Mouse (Mus musculus) left cerebral cortex, postnatal 25 days (tissue): Measurements from ENCODE around the gene Axdnd1. TPM values are rescaled to one million over a fixed set of nuclear protein-coding genes. Genes with fewer than 3 reads are reported as not detected.

Experiments
- DNase-seq, 2 experiments: peaks; one replicate each; pipeline ENCODE4 v3.0.0; 2022; ENCODE audit warnings: low spot score in 2 of 2, mixed read lengths in 1 of 2
- intact Hi-C: fragments of 180-260 bp; cut with DNase I; formaldehyde crosslinking; loops from one replicate; pipeline ENCODE4 v1.15.1; 2025
- total RNA-seq, 2 experiments: library from RNA; stranded (reverse); gene quantifications; 2 replicates each; pipeline ENCODE4 v1.2.3; 2021

Axdnd1 gene
- under 1 TPM; 0.48 to 0.64 TPM for total RNA-seq

GRCm38 (mm10) chr1:156420671-156421297 lies at the start of gene Axdnd1:
TSS of gene Axdnd1 (minus strand) at chr1:156421159.
- intact Hi-C loops = loop anchor here (2.0 kb wide), 1 partner anchor 54 kb away; the partner anchor contains the start of gene Soat1
- peak; percentile 83 to 87 for DNase-seq

- no peak for DNase-seq
- intact Hi-C loops = no loop called here
Measured at GRCm38 (mm10) chr1:156470557-156470956, 49.6 kb upstream of the Axdnd1 start.

- no peak for DNase-seq
- intact Hi-C loops = no loop called here
Measured at GRCm38 (mm10) chr1:156468576-156468975, 47.6 kb upstream of the Axdnd1 start.

GRCm38 (mm10) chr1:156467655-156468255 lies 46.8 kb upstream of the Axdnd1 start:
- intact Hi-C loops = no loop called here
- peak in 1 of 2 experiments; percentile 59 for DNase-seq

- no peak for DNase-seq
- intact Hi-C loops = no loop called here
Measured at GRCm38 (mm10) chr1:156464963-156465362, 44.0 kb upstream of the Axdnd1 start.

GRCm38 (mm10) chr1:156463981-156464853 lies 43.3 kb upstream of the Axdnd1 start:
- intact Hi-C loops = no loop called here
- DNase-seq = no peak

GRCm38 (mm10) chr1:156462273-156462991 lies 41.5 kb upstream of the Axdnd1 start:
- intact Hi-C loops = no loop called here
- no peak for DNase-seq

GRCm38 (mm10) chr1:156461036-156461435 lies 40.1 kb upstream of the Axdnd1 start:
- no peak for DNase-seq
- intact Hi-C loops = no loop called here

GRCm38 (mm10) chr1:156460216-156460615 lies 39.3 kb upstream of the Axdnd1 start:
- intact Hi-C loops = no loop called here
- DNase-seq = no peak

- no peak for DNase-seq
- intact Hi-C loops = no loop called here
Measured at GRCm38 (mm10) chr1:156459690-156460089, 38.7 kb upstream of the Axdnd1 start.

GRCm38 (mm10) chr1:156458391-156459060 lies 37.6 kb upstream of the Axdnd1 start:
- no peak for DNase-seq
- intact Hi-C loops = no loop called here

- DNase-seq = peak in 1 of 2 experiments; percentile 61
- intact Hi-C loops = no loop called here
Measured at GRCm38 (mm10) chr1:156455005-156455758, 34.2 kb upstream of the Axdnd1 start.

- peak in 1 of 2 experiments; percentile 33 for DNase-seq
- intact Hi-C loops = no loop called here
Measured at GRCm38 (mm10) chr1:156454384-156454783, 33.4 kb upstream of the Axdnd1 start.

- intact Hi-C loops = no loop called here
- DNase-seq = no peak
Measured at GRCm38 (mm10) chr1:156453876-156454275, 32.9 kb upstream of the Axdnd1 start.

GRCm38 (mm10) chr1:156450478-156450877 lies 29.5 kb upstream of the Axdnd1 start:
- intact Hi-C loops = no loop called here
- no peak for DNase-seq

- no peak for DNase-seq
- intact Hi-C loops = no loop called here
Measured at GRCm38 (mm10) chr1:156449691-156450090, 28.7 kb upstream of the Axdnd1 start.

- DNase-seq = no peak
- intact Hi-C loops = no loop called here
Measured at GRCm38 (mm10) chr1:156449089-156449488, 28.1 kb upstream of the Axdnd1 start.

GRCm38 (mm10) chr1:156445049-156445448 lies 24.1 kb upstream of the Axdnd1 start:
- DNase-seq = peak in 1 of 2 experiments; percentile 35
- intact Hi-C loops = no loop called here

- peak in 1 of 2 experiments; percentile 75 for DNase-seq
- intact Hi-C loops = no loop called here
Measured at GRCm38 (mm10) chr1:156442776-156443175, 21.8 kb upstream of the Axdnd1 start.
